Mouse (Mus musculus) central nervous system, embryonic 11.5 days (tissue): ENCODE results near the gene Man2a1. TPM values are rescaled to one million over a fixed set of nuclear protein-coding genes. Genes with fewer than 3 reads are reported as not detected.

Source experiments
- polyA plus RNA-seq: library from polyadenylated mRNA; depleted of rRNA; stranded (reverse); fragments of >200 nt; gene quantifications from 2 replicates; pipeline ENCODE4 v1.2.3, GENCODE M21; 2012; rRNA removed

The Man2a1 gene
- polyA plus RNA-seq: 7.5 and 11.9 TPM in 2 replicates

GRCm38 (mm10) chr17:64600372-64601090, at the start of gene Man2a1:
Gene Man2a1 (plus strand): TSS chr17:64600736.

Other genes with a start within 250 kb of the Man2a1 start
- gene 4930583I09Rik, start 235.3 kb downstream of the Man2a1 start, polyA plus RNA-seq: not detected in 2 replicates